Mouse (Mus musculus): ENCODE data around the gene B230307C23Rik.

- TF ChIP-seq ZNF384 (IDR thresholded peaks at IDR 0.05; ENCODE audit: low read depth, low read length) (no peak), CHD2 (IDR thresholded peaks at IDR 0.05; ENCODE audit: low read depth, low read length) (no peak), HCFC1 (IDR thresholded peaks at IDR 0.05; ENCODE audit: borderline replicate concordance, insufficient read depth, low read length) (no peak)
Measured at GRCm38 (mm10) chr16:97963956-97964540, 33.1 kb upstream of the B230307C23Rik start.
